20 mouse cellular contexts compared by ENCODE assay signal in the genomic region with DNA sequence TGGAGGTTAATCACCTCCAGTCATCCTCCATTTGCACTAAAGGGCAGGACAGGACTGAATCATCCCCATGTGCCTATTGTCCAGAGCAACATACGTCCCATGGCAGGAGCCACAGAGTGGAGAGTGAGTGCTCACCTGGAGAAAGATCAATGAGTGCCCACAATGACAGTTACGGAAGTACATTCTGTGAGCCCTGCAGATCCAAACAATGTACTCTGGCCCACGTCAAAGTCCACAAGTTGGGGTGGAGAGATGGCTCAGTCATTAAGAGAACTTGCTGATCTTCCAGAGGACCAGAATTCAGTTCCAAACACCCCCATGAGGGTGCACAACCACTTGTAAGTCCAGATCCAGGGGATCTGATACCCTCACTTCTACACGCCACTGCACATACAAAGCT. TPM values are rescaled to one million over a fixed set of nuclear protein-coding genes. Genes with fewer than 3 reads are reported as not detected.
DNase-seq lines count a peak whose midpoint lies in the region; ATAC-seq and TF ChIP-seq lines count a peak whose summit lies in the region.
"Had no signal": no experiment of that assay in that cellular context is flagged by ENCODE, and none has a peak within 500 bp of the region (broad histone marks: within the 10 kb centered on the region; RNA-seq: fewer than 3 reads in every experiment).

No protein-coding gene starts in this region.

- peaks cover 22% of the 10 kb centered on the region for H3K4me1 ChIP-seq in intestine, postnatal 0 days (replicated peaks; ENCODE audit: control insufficient read depth, insufficient read depth, low read length)
- H3K4me1 ChIP-seq in intestine, embryonic 15.5 days (replicated peaks) = peaks cover 25% of the 10 kb centered on the region
- H3K4me1 ChIP-seq in kidney, embryonic 14.5 days (ENCODE audit: control insufficient read depth, insufficient read depth, low read length) = no peaks in the 10 kb centered on the region
- peaks cover 46% of the 10 kb centered on the region for H3K4me1 ChIP-seq in liver, adult 2 months (ENCODE audit: control insufficient read depth, insufficient read depth, low read length)
- H3K4me1 ChIP-seq in liver, embryonic 12.5 days = peaks cover 10% of the 10 kb centered on the region; the same call in 1 of the 2 replicates
- H3K4me1 ChIP-seq in small intestine, adult 2 months (ENCODE audit: control insufficient read depth, insufficient read depth, insufficient read length, low read length) = peaks cover 65% of the 10 kb centered on the region
- H3K4me1 ChIP-seq in hindbrain, embryonic 16.5 days (ENCODE audit: control insufficient read depth, insufficient read depth, low read depth, low read length) = peaks cover 13% of the 10 kb centered on the region
- H3K4me1 ChIP-seq: embryonic facial prominence, embryonic 12.5 days had no signal

- TF ChIP-seq POLR2A in liver, adult 2 months (IDR thresholded peaks at IDR 0.05; ENCODE audit: extremely low read depth, insufficient read depth, low read length) = no peak
- peak; percentile 44; the same call in 1 of the 2 replicates for TF ChIP-seq POLR2A in small intestine, adult 2 months (IDR thresholded peaks at IDR 0.05; ENCODE audit: low read depth, low read length)

- H3K4me2 ChIP-seq in intestine, postnatal 0 days (replicated peaks; ENCODE audit: low read depth) = no peak overlapping the region
- no peak overlapping the region for H3K4me2 ChIP-seq in intestine, embryonic 15.5 days (replicated peaks)
- no peak overlapping the region for H3K4me2 ChIP-seq in kidney, embryonic 14.5 days (replicated peaks; ENCODE audit: low read depth, low read length)
- no peak overlapping the region for H3K4me2 ChIP-seq in liver, embryonic 12.5 days
- H3K4me2 ChIP-seq in hindbrain, embryonic 16.5 days (ENCODE audit: low read length) = no peak overlapping the region
- H3K4me2 ChIP-seq: embryonic facial prominence, embryonic 12.5 days; forebrain, embryonic 15.5 days; heart, embryonic 13.5 days had no signal

- ATAC-seq in intestine, postnatal 0 days = no peak; the same call in 1 of the 2 replicates
- ATAC-seq in intestine, embryonic 15.5 days = no peak
- no peak for ATAC-seq in kidney, embryonic 14.5 days (ENCODE audit: low FRiP score, low TSS enrichment)
- ATAC-seq in liver, embryonic 12.5 days = no peak
- ATAC-seq in hindbrain, embryonic 16.5 days = no peak
- ATAC-seq: activated CD4-positive, CD25-positive, alpha-beta regulatory T cell, adult 4 months; forebrain, embryonic 15.5 days; Patski had no signal

- no peak overlapping the region for H3K4me3 ChIP-seq in intestine, postnatal 0 days (ENCODE audit: low read depth, low read length)
- no peak overlapping the region for H3K4me3 ChIP-seq in intestine, embryonic 15.5 days (replicated peaks)
- H3K4me3 ChIP-seq in kidney, embryonic 14.5 days (ENCODE audit: low read length) = no peak overlapping the region
- no peak overlapping the region for H3K4me3 ChIP-seq in liver, adult 2 months (ENCODE audit: insufficient read depth, low read depth, low read length)
- H3K4me3 ChIP-seq in liver, embryonic 12.5 days = no peak overlapping the region
- no peak overlapping the region for H3K4me3 ChIP-seq in small intestine, adult 2 months (ENCODE audit: low read depth, low read length)
- H3K4me3 ChIP-seq in hindbrain, embryonic 16.5 days (ENCODE audit: low read length) = no peak overlapping the region
- H3K4me3 ChIP-seq: embryonic facial prominence, embryonic 12.5 days; forebrain, embryonic 15.5 days; heart, embryonic 13.5 days had no signal

- peaks cover 8% of the 10 kb centered on the region; the same call in 1 of the 2 replicates for H3K79me2 ChIP-seq in liver, adult 2 months (ENCODE audit: control insufficient read depth, insufficient read depth, low read length)

- H3K9ac ChIP-seq in intestine, postnatal 0 days (ENCODE audit: low read depth, low read length) = no peak overlapping the region
- H3K9ac ChIP-seq in intestine, embryonic 15.5 days = no peak overlapping the region
- no peak overlapping the region for H3K9ac ChIP-seq in kidney, embryonic 14.5 days (ENCODE audit: low read depth, low read length)
- H3K9ac ChIP-seq in liver, adult 2 months (ENCODE audit: low read depth, low read length) = no peak overlapping the region
- no peak overlapping the region for H3K9ac ChIP-seq in liver, embryonic 12.5 days
- H3K9ac ChIP-seq in hindbrain, embryonic 16.5 days (ENCODE audit: low read depth, low read length) = no peak overlapping the region
- H3K9ac ChIP-seq: embryonic facial prominence, embryonic 12.5 days; forebrain, embryonic 15.5 days; heart, embryonic 13.5 days had no signal

- 60% methylated on average over 4 of the region's 4 CpGs for WGBS in intestine, postnatal 0 days
- 75% methylated on average over 4 of the region's 4 CpGs for WGBS in intestine, embryonic 15.5 days
- WGBS in kidney, embryonic 14.5 days = 86% methylated on average over 4 of the region's 4 CpGs
- 39% methylated on average over 4 of the region's 4 CpGs for WGBS in liver, adult 2 months
- 61% methylated on average over 4 of the region's 4 CpGs for WGBS in liver, embryonic 12.5 days (ENCODE audit: insufficient replicate concordance)
- WGBS in small intestine, adult 2 months = 50% methylated on average over 4 of the region's 4 CpGs
- WGBS in hindbrain, embryonic 16.5 days = 90% methylated on average over 4 of the region's 4 CpGs

- peak overlapping the region; percentile 76 for H3K27ac ChIP-seq in intestine, postnatal 0 days (ENCODE audit: low read depth, low read length)
- no peak overlapping the region for H3K27ac ChIP-seq in intestine, embryonic 15.5 days
- no peak overlapping the region for H3K27ac ChIP-seq in kidney, embryonic 14.5 days (ENCODE audit: low read depth, low read length)
- peak overlapping the region; percentile 51 for H3K27ac ChIP-seq in liver, adult 2 months (replicated peaks; ENCODE audit: insufficient read depth, low read depth, low read length)
- no peak overlapping the region for H3K27ac ChIP-seq in liver, embryonic 12.5 days
- peak overlapping the region; percentile 95 for H3K27ac ChIP-seq in small intestine, adult 2 months (ENCODE audit: insufficient read depth, low read depth, low read length)
- H3K27ac ChIP-seq in hindbrain, embryonic 16.5 days (ENCODE audit: low read depth, low read length) = no peak overlapping the region
- H3K27ac ChIP-seq: embryonic facial prominence, embryonic 12.5 days; forebrain, embryonic 15.5 days; heart, embryonic 13.5 days had no signal

- H3K36me3 ChIP-seq in intestine, postnatal 0 days (ENCODE audit: control insufficient read depth, insufficient read depth) = no peaks in the 10 kb centered on the region; the same call in none of the 2 replicates
- no peaks in the 10 kb centered on the region for H3K36me3 ChIP-seq in intestine, embryonic 15.5 days
- no peaks in the 10 kb centered on the region for H3K36me3 ChIP-seq in kidney, embryonic 14.5 days (ENCODE audit: control insufficient read depth, insufficient read depth, low read length)
- H3K36me3 ChIP-seq in liver, adult 2 months (ENCODE audit: control insufficient read depth, insufficient read depth, low read length) = no peaks in the 10 kb centered on the region
- no peaks in the 10 kb centered on the region for H3K36me3 ChIP-seq in liver, embryonic 12.5 days
- no peaks in the 10 kb centered on the region; the same call in none of the 2 replicates for H3K36me3 ChIP-seq in small intestine, adult 2 months (ENCODE audit: control insufficient read depth, insufficient read depth, low read length)
- no peaks in the 10 kb centered on the region for H3K36me3 ChIP-seq in hindbrain, embryonic 16.5 days (ENCODE audit: control insufficient read depth, insufficient read depth, low read length)
- H3K36me3 ChIP-seq: embryonic facial prominence, embryonic 12.5 days; forebrain, embryonic 15.5 days; heart, embryonic 13.5 days had no signal

- H3K27me3 ChIP-seq in intestine, postnatal 0 days (replicated peaks; ENCODE audit: control insufficient read depth, insufficient read depth, low read length) = no peaks in the 10 kb centered on the region
- no peaks in the 10 kb centered on the region for H3K27me3 ChIP-seq in intestine, embryonic 15.5 days (replicated peaks)
- no peaks in the 10 kb centered on the region for H3K27me3 ChIP-seq in kidney, embryonic 14.5 days (ENCODE audit: control insufficient read depth, insufficient read depth, low read length)
- H3K27me3 ChIP-seq in liver, adult 2 months (ENCODE audit: control insufficient read depth, insufficient read depth, low read length) = no peaks in the 10 kb centered on the region
- 0 out of 2 replicates have a peak, but pooled peaks cover 3% of the 10 kb centered on the region for H3K27me3 ChIP-seq in liver, embryonic 12.5 days (replicated peaks)
- no peaks in the 10 kb centered on the region for H3K27me3 ChIP-seq in small intestine, adult 2 months (ENCODE audit: control insufficient read depth, insufficient read depth, low read length)
- no peaks in the 10 kb centered on the region for H3K27me3 ChIP-seq in hindbrain, embryonic 16.5 days (replicated peaks; ENCODE audit: control insufficient read depth, insufficient read depth, low read length)
- H3K27me3 ChIP-seq: CH12.LX; embryonic facial prominence, embryonic 12.5 days; forebrain, embryonic 15.5 days; heart, embryonic 13.5 days; Patski had no signal

- TF ChIP-seq CTCF in intestine, postnatal 0 days (IDR thresholded peaks at IDR 0.05; ENCODE audit: low read depth) = no peak
- TF ChIP-seq CTCF in liver, adult 2 months (IDR thresholded peaks at IDR 0.05; ENCODE audit: low read depth, low read length) = no peak
- TF ChIP-seq CTCF in small intestine, adult 2 months (IDR thresholded peaks at IDR 0.05; ENCODE audit: extremely low read depth, insufficient read length, insufficient replicate concordance, low read depth, low read length) = no peak

- H3K9me3 ChIP-seq in intestine, postnatal 0 days (ENCODE audit: control insufficient read depth) = no peaks in the 10 kb centered on the region
- no peaks in the 10 kb centered on the region for H3K9me3 ChIP-seq in intestine, embryonic 15.5 days
- no peaks in the 10 kb centered on the region for H3K9me3 ChIP-seq in kidney, embryonic 14.5 days (ENCODE audit: control insufficient read depth, low read length)
- H3K9me3 ChIP-seq in liver, embryonic 12.5 days (replicated peaks) = no peaks in the 10 kb centered on the region
- no peaks in the 10 kb centered on the region for H3K9me3 ChIP-seq in hindbrain, embryonic 16.5 days (ENCODE audit: control insufficient read depth, low read length)
- H3K9me3 ChIP-seq: embryonic facial prominence, embryonic 12.5 days; forebrain, embryonic 15.5 days; heart, embryonic 13.5 days had no signal

- DNase-seq in kidney, adult 8-10 months = peak; percentile 37 to 67
- peak; percentile 92 for DNase-seq in liver, adult 2 months (ENCODE audit: extremely low read depth, low read depth, low spot score)
- DNase-seq: adrenal gland, postnatal 14 days; cerebellum, adult 11-12 months; cerebellum, postnatal 25 days; gastrocnemius, postnatal 36 days; heart, adult 11 months; heart, postnatal 36 days had no signal

RNA-seq across cellular contexts. Expression of gene Ralgps1, which starts 7.4 kb away (rescaled TPM):
- 4.0 and 4.9 TPM in 2 replicates for polyA plus RNA-seq in intestine, postnatal 0 days (2015; fragmentation: Nextera tagmentation; extraction: Ambion mirVana)
- 5.5 and 6.7 TPM in 2 replicates for polyA plus RNA-seq in intestine, embryonic 15.5 days (2015; fragmentation: Nextera tagmentation; extraction: Ambion mirVana)
- polyA plus RNA-seq in kidney, embryonic 14.5 days (2014; fragmentation: Nextera tagmentation; extraction: Ambion mirVana) = 4.8 and 7.9 TPM in 2 replicates
- total RNA-seq in liver, adult 2 months (2014; rRNA removed) = 2.6 and 3.6 TPM in 2 replicates
- 2.7 and 3.3 TPM in 2 replicates for polyA plus RNA-seq in liver, adult 2 months (2012; rRNA removed)
- 1.1 and 1.4 TPM in 2 replicates for polyA plus RNA-seq in liver, embryonic 12.5 days (2016; fragmentation: Nextera tagmentation; extraction: Ambion mirVana)
- 4.5 and 9.5 TPM in 2 replicates for polyA plus RNA-seq in small intestine, adult 2 months (2012; rRNA removed)
- 32.0 and 44.4 TPM in 2 replicates for polyA plus RNA-seq in hindbrain, embryonic 16.5 days (2015; fragmentation: Nextera tagmentation; extraction: Ambion mirVana)

Comparison
In these comparisons a context has a peak if more than half of its experiments do, and no peak if none do; other contexts are left out.
1. H3K27ac ChIP-seq: peak in intestine, postnatal 0 days (single experiment), liver, adult 2 months (single experiment) and small intestine, adult 2 months (single experiment); none in intestine, embryonic 15.5 days (single experiment), kidney, embryonic 14.5 days (single experiment), liver, embryonic 12.5 days (single experiment) and hindbrain, embryonic 16.5 days (single experiment).